Mouse (Mus musculus): ENCODE measurements around the gene Elane.
A peak's percentile ranks its signal among the peaks of the same experiment; 100 is the strongest.

The Elane gene

DNA sequence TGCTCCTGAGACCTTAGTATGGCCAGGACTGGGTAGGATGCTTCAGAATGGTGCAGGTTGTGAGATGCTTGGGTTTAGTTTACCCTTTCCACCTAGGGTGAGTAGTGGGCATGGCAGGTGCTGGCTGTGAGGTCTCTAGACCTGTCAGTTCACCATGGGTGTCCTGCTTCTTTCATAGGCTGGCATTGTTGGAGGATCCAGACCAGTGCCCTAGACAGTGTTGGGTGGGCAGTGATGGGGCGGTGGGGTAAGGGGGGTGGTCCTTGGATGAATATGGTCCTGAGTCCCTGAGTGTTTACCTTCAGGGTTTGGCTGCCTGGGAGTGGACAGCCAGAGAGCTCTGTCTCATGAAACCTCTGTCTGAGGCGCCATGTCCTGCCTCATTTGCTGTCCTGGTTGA is 28.2 kb upstream of the Elane start:
- DNase-seq (ENCODE audit: extremely low spot score): no peak

DNA sequence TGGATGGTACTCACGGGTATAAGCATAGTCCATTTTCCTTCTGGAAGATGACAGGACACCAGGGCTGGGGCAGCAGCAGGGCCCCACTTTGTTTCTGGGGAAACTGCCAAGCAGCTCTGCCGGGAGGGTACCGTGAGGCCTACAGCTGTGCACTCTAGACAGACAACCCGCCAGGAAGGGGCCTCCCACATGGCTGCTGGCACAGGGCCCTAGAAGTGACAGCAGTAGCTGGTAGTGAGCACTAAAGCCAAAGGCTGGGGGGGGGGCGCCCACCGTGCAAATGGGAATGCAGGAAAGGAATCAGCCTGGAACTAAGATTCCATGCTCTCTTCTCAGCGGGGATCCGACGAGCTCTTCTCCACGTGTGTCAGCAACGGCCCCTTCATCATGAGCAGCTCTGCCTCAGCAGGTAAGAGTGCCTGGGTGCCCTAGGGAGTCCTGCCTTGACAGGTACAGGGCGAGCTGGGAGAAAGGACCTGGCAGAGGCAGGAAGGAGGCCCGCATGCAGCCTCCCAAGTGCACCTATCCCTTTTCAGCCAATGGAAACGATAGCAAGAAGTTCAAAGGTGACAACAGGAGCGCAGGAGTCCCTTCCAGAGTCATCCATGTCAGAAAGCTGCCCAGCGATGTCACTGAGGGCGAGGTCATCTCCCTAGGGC is 27.5 kb upstream of the Elane start:
- DNase-seq (ENCODE audit: extremely low spot score): no peak

DNA sequence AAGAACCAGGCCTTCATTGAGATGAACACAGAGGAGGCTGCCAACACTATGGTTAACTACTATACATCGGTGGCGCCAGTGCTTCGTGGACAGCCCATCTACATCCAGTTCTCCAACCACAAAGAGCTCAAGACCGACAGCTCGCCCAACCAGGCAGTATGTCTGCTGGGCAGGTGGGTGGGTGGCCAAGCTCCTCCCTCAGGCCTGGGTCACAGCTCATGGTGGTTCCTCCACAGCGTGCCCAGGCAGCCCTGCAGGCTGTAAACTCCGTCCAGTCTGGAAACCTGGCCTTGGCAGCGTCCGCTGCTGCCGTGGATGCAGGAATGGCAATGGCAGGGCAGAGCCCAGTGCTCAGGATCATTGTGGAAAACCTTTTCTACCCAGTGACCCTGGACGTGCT is 26.9 kb upstream of the Elane start:
- no peak for DNase-seq (ENCODE audit: extremely low spot score)

DNA sequence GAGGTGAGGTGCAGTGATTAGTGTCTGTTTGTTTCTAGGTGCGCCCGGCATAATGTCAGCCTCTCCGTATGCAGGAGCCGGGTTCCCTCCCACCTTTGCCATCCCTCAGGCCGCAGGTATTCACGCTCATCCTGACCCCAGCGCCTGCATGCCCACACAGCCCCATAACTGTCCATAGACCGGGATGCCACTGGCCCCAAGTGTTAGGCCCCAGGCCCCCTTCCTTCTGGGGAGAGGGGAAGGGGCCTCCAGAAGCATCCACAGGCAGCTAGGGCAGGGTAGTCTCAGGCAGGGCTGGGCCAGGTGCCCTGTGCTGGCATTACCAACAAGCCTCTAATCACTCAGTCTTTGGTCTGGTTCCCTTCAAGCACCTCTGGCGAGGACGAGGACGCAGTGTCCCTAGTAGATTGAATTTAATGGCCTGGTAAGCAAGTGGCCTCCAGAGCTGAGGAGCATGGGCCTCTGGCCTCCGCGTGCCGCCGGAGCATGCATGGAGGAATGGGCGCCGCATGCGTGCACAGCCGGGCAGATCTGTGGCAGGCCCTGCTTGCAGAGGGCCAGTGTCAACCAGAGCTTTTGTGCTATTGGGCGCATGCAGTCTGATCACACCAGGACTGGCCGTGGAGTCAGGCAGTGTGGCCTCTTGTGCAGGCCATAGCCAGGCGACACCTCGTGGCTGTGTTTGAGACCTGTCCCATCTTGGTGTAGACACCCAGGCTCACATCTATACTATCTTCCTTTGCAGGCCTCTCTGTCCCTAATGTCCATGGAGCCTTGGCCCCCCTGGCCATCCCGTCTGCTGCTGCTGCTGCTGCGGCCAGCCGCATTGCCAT is 25.8 kb upstream of the Elane start:
- DNase-seq (ENCODE audit: extremely low spot score): no peak

DNA sequence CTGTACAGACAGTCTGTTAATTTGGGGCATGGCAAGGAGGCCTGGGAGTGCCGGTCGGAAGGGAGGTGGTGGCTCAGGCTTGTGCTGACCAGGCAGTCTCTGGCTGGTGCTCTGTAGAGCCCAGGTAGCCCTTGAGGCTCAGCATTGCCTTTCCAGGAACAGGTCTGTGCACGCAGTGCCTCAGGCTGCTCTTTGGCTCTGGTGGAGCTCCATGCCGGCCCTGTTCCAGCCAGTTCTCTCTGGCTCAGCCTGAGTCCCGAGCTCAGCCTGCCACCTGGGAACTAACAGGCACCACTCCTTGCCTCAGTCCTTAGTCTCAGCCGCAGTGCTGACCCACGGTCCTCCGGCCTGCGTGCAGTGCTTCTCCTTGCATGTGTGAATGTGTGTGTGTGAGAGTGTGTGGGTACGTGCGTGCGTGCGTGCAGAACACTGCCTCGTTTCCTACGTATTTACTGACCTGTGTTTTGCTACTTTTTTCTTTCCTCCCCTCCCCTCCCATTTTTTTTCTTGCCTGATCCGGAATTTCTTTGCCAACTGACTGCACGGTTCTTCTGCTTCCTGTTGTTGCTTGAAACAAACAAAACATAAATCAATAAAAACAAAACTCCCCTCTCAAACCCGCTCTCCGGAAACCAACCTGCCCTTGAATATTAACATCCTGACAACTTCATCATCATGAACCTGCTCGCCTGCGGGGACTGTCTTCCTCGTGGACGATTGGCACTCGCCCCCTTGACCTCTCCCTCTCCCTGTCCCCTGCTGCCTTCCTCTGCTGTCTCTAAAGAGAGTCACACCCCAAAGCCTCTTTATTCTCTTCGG is 24.6 kb upstream of the Elane start:
- no peak for DNase-seq (ENCODE audit: extremely low spot score)

DNA sequence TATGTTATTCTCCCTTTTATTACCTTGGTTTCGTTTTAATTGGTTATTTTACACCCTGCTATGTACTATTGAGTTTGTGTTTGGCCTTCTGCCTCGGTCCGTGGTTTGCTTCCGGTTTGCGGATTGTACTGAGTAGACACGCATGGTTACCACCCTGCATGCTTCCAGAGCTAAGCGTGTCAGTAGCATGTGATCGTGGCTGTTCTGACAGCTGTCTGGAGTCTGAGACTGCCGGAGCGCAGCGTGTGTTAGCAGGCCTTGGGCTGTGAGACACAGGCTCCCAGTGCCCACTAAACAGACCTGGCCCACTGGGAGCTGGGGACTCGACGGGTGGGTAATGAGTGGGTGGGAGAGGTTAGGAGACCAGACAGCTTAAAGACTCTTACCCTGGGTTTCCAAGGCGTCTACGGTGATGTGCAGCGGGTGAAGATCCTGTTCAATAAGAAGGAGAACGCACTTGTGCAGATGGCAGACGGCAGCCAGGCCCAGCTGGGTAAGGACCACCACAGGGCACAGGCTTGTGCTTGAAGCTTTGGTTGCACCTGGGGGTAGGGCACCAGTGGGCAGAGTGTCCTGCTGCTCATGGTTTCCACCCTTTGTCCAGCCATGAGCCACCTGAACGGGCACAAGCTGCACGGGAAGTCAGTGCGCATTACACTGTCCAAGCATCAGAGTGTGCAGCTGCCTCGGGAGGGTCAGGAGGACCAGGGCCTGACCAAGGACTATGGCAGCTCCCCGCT is 23.8 kb upstream of the Elane start:
- no peak for DNase-seq (ENCODE audit: extremely low spot score)

DNA sequence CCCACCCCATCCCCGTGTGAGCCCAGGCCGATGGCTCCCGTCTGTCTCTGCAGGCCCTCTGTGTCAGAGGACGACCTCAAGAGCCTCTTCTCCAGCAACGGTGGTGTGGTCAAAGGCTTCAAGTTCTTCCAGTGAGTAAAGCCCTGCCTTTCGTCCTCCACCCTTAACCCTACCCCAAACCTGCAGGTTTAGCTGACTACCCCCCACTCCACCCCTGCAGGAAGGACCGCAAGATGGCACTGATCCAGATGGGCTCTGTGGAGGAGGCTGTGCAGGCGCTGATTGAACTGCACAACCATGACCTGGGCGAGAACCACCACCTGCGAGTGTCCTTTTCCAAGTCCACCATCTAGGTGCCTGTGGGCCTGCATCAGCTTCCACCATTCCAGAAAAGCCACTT is 23.1 kb upstream of the Elane start:
- no peak for DNase-seq (ENCODE audit: extremely low spot score)

DNA sequence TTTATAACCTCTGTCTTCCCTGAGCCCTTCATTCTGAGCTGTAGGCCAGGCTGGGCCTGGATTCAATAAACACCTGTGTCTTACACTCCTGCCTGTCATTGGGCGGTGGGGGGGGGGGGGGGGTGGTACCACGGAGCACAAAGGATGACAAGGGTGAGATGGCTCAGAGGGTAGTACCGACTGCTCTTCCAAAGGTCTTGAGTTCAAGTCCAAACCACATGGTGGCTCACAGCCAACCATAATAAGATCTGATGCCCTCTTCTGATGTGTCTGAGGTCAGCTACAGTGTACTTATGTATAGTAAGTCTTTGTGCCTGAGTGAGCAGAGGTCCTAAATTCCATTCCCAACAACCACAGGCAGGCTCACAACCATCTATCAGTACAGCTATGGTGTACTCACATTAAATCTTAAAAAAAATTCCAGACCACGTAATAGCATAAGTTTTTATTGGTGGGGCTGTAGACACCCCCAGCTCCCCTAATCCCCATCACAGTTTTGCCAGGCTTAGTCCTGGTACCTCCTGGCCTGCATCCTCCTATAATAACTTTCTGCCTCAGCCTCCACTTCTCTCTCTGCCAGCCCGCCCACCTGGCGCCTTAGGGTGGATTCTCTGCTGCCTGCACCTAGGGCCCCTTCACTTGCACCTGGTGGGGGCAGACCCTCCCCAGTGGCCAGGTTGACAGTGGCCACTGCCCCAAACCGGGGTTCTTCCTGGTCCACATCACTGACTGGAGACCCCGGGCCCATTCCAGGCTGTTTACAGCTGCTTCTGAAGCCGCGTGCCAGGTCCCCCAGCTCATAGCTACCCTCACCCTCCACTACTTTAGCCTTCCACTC is 21.5 kb upstream of the Elane start:
- no peak for DNase-seq (ENCODE audit: extremely low spot score)

DNA sequence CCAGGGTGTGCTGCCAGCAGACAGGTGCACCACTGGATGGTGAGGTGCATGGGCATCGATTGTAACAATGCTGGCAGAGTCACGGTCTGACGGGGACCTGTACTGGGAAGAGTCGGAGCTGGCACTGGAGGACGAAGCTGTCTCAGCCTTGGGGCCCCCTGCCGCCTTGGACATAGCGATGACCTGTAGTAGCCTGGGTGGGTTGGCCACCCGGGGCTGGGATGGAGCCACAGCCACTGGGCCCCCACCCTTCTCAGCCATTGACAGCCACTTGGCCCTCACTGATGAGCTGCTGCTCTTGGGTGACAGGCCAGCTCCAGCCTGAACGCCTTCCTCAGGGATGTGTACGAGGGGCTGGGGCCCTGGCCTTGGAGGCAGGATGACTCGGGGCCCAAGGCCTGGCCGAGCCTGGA is 20.9 kb upstream of the Elane start:
- no peak for DNase-seq (ENCODE audit: extremely low spot score)

DNA sequence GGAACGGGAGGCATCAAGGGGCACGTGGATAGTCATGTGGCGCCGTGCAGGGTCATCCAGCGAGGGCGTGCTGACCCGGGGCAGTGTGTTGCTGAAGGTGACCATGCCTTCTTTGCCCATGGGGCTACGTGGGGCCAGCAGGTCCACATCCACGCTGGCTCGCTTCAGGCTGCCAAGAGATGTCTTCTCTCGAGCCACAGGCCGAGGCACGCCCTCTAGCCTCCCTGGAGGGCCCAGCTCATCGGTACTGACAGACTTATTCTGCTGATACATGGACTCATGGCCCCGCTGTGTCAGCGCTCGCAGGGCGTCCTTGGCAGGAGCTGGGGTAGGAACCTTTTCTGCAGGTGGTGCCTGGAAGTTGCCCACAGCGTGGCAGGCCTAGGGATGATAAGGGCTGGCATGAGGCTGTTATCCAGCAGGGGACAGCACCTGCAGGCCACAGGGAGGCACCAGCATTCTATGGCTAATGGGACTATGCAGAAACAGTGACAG is 20.2 kb upstream of the Elane start:
- no peak for DNase-seq (ENCODE audit: extremely low spot score)

DNA sequence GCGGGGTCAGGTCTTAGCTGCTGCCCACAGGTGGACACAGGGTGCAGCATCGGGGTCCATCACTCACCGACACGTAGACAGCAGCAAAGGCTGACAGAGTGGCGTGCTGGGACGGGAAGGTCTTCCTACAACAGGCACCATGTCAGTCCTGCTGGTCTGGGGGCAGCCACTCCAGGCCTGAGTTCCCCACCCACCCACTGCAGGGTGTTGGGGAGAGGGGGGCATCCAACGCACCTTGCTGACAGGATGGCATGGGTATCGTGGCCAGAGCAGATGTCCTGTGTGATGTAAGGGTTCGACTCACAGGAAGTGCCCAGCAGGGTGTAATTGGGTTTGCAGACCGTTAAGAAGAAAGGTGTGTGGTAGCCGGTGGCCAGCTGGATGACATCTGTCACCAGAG is 19.4 kb upstream of the Elane start:
- DNase-seq (ENCODE audit: extremely low spot score): no peak

DNA sequence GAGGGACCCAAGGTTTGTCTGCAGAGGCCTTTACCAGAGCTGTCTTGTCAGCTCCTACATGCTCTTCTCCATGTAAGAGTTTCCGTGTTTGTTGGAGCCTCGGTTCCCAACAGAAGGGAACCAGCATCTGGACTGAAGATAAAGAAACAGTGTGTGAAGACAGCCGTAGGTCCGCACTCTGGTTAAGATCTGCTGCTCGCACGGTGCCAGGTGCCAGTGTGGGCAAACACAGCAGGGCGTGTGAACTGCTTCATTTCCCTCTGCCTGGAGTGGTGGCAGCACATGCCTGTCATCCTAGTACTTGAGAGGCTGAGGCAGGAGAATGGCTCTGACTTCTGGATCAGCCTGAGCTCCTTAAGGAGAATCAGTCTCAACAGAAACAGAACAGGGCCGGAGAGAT is 14.2 kb upstream of the Elane start:
- no peak for DNase-seq (ENCODE audit: extremely low spot score)

DNA sequence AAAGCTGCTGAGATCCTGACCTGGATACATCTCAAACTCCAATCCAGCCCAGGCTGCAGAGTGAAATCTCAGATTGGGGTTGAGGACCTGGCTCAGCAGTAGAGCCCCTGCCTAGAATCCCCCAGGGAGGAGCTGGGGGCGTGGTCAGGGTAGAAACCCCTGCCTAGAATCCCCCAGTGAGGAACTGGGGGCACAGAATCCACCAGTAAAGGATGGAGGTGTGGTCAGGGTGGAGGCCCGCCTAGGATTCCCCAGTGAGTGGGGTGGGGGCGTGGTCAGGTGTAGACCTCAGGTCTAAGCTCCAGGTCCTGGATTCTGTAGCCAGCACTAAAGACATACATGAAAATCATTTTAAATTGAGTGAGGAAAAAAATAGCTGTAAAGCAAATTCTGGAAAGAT is 13.2 kb upstream of the Elane start:
- DNase-seq (ENCODE audit: extremely low spot score): no peak

DNA sequence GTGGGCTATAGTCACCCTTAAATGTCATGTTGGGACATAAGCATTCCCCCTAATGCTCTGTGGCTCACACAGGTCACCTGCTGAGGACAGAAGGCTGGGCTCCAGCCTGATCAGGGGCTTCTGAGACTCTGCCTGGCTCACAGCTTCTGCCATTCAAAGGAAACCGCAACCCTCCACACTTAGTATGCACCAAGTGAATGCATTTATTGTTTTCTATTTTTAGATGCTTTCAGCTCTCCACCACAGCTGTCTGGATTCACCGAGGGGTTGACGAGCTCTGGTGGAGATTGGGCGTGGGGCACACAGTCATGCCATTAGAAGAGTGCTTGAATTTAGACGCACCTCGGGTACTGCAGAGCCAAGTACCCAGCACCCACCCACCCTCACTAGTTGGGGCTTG is 12.7 kb upstream of the Elane start:
- no peak for DNase-seq (ENCODE audit: extremely low spot score)

DNA sequence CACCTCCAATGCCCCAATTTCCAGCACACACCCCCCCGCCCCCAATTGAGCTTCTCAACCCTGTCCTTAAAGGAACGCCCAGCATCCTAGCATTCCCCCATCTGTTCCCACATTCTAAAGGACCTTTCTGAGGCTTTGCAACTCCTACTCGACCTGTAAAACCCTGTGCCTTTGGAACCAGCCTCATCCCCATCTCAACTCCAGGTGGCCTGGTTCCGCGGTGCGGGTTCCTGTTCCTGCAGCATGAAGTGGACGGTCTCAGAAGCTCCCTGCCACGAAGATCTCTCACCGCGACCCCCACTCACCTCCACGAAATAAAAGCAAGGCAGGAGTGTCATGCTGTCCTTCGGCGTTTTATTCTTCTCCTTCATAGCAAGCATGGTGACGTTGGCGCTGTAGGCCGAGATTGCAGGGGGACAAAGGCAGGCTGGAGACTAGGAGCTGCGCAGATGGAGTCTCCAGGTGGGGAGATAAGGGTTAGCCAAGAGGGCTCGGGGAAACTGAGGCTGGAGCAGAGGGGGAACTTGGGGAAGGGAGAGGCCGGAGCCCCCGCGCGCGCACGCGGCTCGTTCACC is 12.2 kb upstream of the Elane start:
- DNase-seq (ENCODE audit: extremely low spot score): peak; percentile 51

DNA sequence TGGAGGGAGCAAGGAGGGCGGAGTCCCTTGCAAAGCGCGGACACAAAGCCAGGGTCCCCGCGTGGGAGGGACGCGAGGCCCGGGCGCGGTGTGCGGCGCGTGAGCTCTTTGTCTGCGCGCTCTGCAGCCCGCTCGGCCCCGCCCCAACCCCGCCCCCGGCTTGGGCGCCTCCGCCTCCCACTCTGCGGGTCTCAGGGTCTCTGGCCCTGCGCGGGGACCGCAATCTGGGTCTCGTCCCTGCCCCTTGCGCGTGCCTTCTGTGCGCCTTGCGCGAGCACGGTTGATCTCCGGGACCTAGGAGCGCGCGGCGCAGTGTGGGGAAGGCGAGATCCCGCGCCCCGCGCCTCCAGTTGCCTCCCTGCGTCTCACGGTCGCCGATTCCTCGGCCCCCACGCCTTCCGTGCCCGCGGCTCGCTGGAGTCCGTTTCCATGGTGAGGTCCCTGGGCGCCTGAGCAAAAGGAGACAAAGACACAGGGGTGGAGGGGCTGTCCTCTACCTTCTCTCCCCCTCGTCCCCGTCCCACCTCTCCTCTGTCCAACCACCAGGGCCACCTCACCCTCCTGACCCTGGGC is 11.7 kb upstream of the Elane start, which contains the start of the genes Prtn3 and Plppr3:
Gene Prtn3 (plus strand): TSS at position 187 of the 573 bp plus-strand sequence.
Gene Plppr3 (minus strand): TSS at position 345 of the 573 bp plus-strand sequence.
- peak; percentile 82 for DNase-seq (ENCODE audit: extremely low spot score)

DNA sequence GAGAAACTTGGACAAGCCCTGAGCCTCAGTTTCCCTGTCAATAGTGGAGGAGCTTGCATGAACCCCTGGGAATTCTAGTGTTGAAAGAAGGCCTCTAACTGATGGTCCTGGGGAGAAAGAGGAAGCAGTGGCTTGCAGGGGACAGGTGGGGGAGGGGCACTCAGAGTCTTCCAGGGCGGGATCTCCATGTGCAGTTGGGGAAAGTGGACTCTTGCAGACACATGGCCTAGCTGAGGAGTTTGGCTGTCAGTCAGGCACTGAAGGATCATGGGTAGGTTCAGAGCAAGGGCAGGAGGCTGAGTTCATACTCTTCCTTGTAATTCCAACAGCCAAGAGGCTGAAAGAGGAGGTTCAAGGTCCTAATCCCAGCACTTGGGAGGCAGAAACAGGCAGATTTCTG is 8.9 kb upstream of the Elane start:
- DNase-seq (ENCODE audit: extremely low spot score): no peak

DNA sequence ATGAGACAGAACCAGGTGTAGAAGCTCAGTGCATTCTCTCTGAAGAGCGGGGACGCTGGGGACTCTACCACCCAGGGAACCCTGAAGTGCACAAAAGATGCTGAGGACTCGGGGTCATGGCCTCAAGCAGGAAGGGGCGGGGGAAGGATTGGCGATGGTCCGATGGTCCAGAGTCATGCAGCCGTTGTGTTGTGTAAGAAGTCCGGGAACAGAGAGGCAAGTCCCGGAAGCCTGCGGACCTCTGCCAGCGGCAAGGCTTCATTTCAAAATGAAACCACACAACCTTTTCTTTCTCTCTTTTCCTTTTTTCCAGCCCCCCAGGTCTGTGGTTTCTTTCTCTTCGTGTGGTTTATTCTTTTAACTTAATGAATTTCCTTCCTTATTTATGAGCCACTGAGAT is 8.3 kb upstream of the Elane start:
- DNase-seq (ENCODE audit: extremely low spot score): no peak

DNA sequence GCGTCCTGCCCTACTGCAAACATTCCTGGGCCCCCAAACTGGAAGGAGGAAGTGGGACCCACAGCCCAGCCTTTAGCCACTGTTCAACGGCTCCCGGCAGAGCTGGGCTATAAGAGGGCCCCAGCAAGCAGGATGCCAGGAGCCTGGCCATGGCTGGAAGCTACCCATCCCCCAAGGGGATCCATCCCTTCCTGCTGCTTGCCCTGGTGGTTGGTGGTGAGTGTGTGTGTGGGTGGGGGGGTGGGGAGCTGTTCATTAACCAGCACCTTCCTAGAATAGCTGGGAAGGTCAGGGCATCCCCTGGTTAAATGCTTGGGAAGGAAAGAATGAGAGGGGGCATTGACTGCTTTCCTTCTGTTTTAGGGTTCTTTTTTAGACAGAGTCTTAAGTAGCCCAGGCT is 6.5 kb upstream of the Elane start:
- no peak for DNase-seq (ENCODE audit: extremely low spot score)

DNA sequence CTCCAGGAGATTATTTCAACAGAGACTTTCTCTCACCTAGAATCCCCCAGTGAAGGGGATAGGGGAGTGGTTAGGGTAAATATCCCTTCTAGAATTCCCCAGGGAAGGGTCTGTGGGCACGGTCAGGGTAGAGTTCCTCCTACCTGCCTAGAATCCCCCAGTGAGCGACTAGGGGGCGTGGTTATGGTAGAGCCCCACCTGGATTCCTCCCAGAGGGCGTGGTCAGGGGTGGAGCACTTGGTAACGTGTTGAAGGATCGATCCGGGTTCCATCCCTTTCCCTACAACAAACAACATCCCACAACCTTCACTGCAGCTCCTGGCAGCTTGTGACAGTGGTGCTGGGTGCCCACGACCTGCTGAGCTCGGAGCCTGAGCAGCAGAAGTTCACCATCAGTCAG is 5.3 kb upstream of the Elane start:
- no peak for DNase-seq (ENCODE audit: extremely low spot score)

Data from embryo, embryonic 9.5 days (tissue).